Mouse (Mus musculus) lung, embryonic 16.5 days (tissue): ENCODE measurements around the gene Cldn13. TPM values are rescaled to one million over a fixed set of nuclear protein-coding genes. Genes with fewer than 3 reads are reported as not detected.

ENCODE experiments used
- ATAC-seq: fragments of 200-750 bp; cut with Nextera tagmentation; 2 replicates; pipeline ENCODE4 v1.8.0; 2017; ENCODE audit warnings: low read depth, mild to moderate bottlenecking, moderate library complexity
- H3K27ac ChIP-seq: fragments of 300-500 bp; sonication (generic); 2 replicates; pipeline ENCODE4 v1.5.1; 2014; ENCODE audit warnings: mild to moderate bottlenecking, control low read depth, low read length
- H3K27me3 ChIP-seq: fragments of 300-500 bp; sonication (generic); 2 replicates; pipeline ENCODE4 v1.6.1; 2014; ENCODE audit warnings: low read depth, low read length, mixed read lengths; ENCODE audit not compliant: control insufficient read depth, insufficient read depth
- H3K36me3 ChIP-seq: fragments of 300-500 bp; sonication (generic); 2 replicates; pipeline ENCODE4 v1.6.1; 2014; ENCODE audit warnings: low read length; ENCODE audit not compliant: control insufficient read depth, insufficient read depth
- H3K4me1 ChIP-seq: fragments of 300-500 bp; sonication (generic); replicated peaks from 2 replicates; pipeline ENCODE4 v1.6.1; 2014; ENCODE audit warnings: low read length, mixed read lengths; ENCODE audit not compliant: control insufficient read depth, insufficient read depth
- H3K4me2 ChIP-seq: fragments of 300-500 bp; sonication (generic); 2 replicates; pipeline ENCODE4 v1.6.1; 2014; ENCODE audit warnings: low read depth, low read length, control low read depth
- H3K4me3 ChIP-seq: fragments of 300-500 bp; sonication (generic); 2 replicates; pipeline ENCODE4 v1.5.1; 2014; ENCODE audit warnings: mild to moderate bottlenecking, low read length, control low read depth
- H3K9ac ChIP-seq: fragments of 300-500 bp; sonication (generic); 2 replicates; pipeline ENCODE4 v1.6.1; 2014; ENCODE audit warnings: low read length, control low read depth
- H3K9me3 ChIP-seq: fragments of 300-500 bp; sonication (generic); 2 replicates; pipeline ENCODE4 v1.6.1; 2016; ENCODE audit warnings: low read length; ENCODE audit not compliant: control insufficient read depth
- WGBS: fragments of 180-500 bp; shearing (Covaris S2); extraction: QIAGEN DNeasy Blood & Tissue Kit; methylation state at CpG from one replicate; pipeline ENCODE4 v1.1.7; 2014; 5-methylcytosine and 5-hydroxymethylcytosine counted together
- polyA plus RNA-seq: library from polyadenylated mRNA; unstranded; fragments of >200 nt; fragmentation: Nextera tagmentation; extraction: Ambion mirVana; gene quantifications from 2 replicates; pipeline ENCODE4 v1.2.1, GENCODE M21; 2015

Cldn13 gene
- polyA plus RNA-seq, 1 experiment from 2014 or later, result 0.75 TPM

- H3K4me1 ChIP-seq, result peaks cover 27% of the 10 kb centered on the region
- whole genome bisulfite sequencing, result 45% methylated on average over 5 of the region's 5 CpGs
- H3K9ac ChIP-seq, result no peak overlapping the region
- H3K9me3 ChIP-seq, result no peaks in the 10 kb centered on the region
- peak overlapping the region; percentile 58 for H3K27ac ChIP-seq
- no peaks in the 10 kb centered on the region for H3K36me3 ChIP-seq
- H3K4me2 ChIP-seq, result no peak overlapping the region
- no peak for ATAC-seq
- H3K27me3 ChIP-seq, result no peaks in the 10 kb centered on the region
- H3K4me3 ChIP-seq, result no peak overlapping the region
Observed at GRCm38 (mm10) chr5:134872597-134872996, 42.7 kb downstream of the Cldn13 start.

GRCm38 (mm10) chr5:134868506-134868905, 46.8 kb downstream of the Cldn13 start:
- 61% methylated on average over 5 of the region's 5 CpGs for WGBS
- Histone ChIP-seq H3K27me3 (no peaks in the 10 kb centered on the region), H3K4me3 (no peak overlapping the region), H3K36me3 (no peaks in the 10 kb centered on the region), H3K9ac (no peak overlapping the region), H3K4me1 (peaks cover 19% of the 10 kb centered on the region; the same call in 1 of the 2 replicates), H3K9me3 (no peaks in the 10 kb centered on the region), H3K27ac (no peak overlapping the region), H3K4me2 (no peak overlapping the region)
- ATAC-seq, result no peak

- peak; percentile 60; the same call in 1 of the 2 replicates for ATAC-seq
- H3K27ac ChIP-seq, result peak overlapping the region; percentile 60
Observed at GRCm38 (mm10) chr5:134867320-134868144, 47.8 kb downstream of the Cldn13 start.

GRCm38 (mm10) chr5:134865158-134865557, 50.2 kb downstream of the Cldn13 start:
- 39% methylated on average over 8 of the region's 8 CpGs for WGBS
- 0 out of 2 replicates have a peak, but pooled peaks have one; percentile 32 for ATAC-seq
- no peak overlapping the region; the same call in 1 of the 2 replicates for H3K27ac ChIP-seq
- H3K4me1 ChIP-seq, result peaks cover 12% of the 10 kb centered on the region; the same call in 1 of the 2 replicates
- no peaks in the 10 kb centered on the region for H3K36me3 ChIP-seq
- no peak overlapping the region for H3K4me3 ChIP-seq
- no peak overlapping the region for H3K4me2 ChIP-seq
- 0 out of 2 replicates have a peak overlapping the region, but pooled peaks have one; percentile 5 for H3K9ac ChIP-seq
- H3K9me3 ChIP-seq, result no peaks in the 10 kb centered on the region
- no peaks in the 10 kb centered on the region for H3K27me3 ChIP-seq

More at GRCm38 (mm10) chr5:134867320-134868144, 47.8 kb downstream of the Cldn13 start:
- peaks cover 12% of the 10 kb centered on the region; the same call in 1 of the 2 replicates for H3K4me1 ChIP-seq
- H3K9me3 ChIP-seq, result no peaks in the 10 kb centered on the region
- H3K9ac ChIP-seq, result no peak overlapping the region
- no peak overlapping the region for H3K4me3 ChIP-seq
- WGBS, result 35% methylated on average over 18 of the region's 18 CpGs
- no peaks in the 10 kb centered on the region for H3K36me3 ChIP-seq
- no peaks in the 10 kb centered on the region for H3K27me3 ChIP-seq
- H3K4me2 ChIP-seq, result no peak overlapping the region

Other genes with a start within 250 kb of the Cldn13 start
- 8.3 and 9.1 TPM in 2 replicates for gene Limk1, start 226.9 kb downstream of the Cldn13 start, polyA plus RNA-seq
- gene Eln, start 168.2 kb downstream of the Cldn13 start, polyA plus RNA-seq, result 570 and 624 TPM in 2 replicates
- gene Tmem270, start 8.8 kb downstream of the Cldn13 start, polyA plus RNA-seq, result not detected in 2 replicates
- gene Mettl27, start 16.8 kb upstream of the Cldn13 start, polyA plus RNA-seq, result 30.6 and 33.5 TPM in 2 replicates
- gene Cldn4, start 31.4 kb upstream of the Cldn13 start, polyA plus RNA-seq, result 33.0 and 33.1 TPM in 2 replicates
- 328 and 355 TPM in 2 replicates for gene Cldn3, start 70.7 kb upstream of the Cldn13 start, polyA plus RNA-seq
- gene Abhd11, start 93.6 kb upstream of the Cldn13 start, polyA plus RNA-seq, result 73.3 and 73.4 TPM in 2 replicates
- gene Stx1a, start 108.0 kb upstream of the Cldn13 start, polyA plus RNA-seq, result 11.8 and 12.4 TPM in 2 replicates
- 32.2 and 32.5 TPM in 2 replicates for gene Dnajc30, start 148.7 kb upstream of the Cldn13 start, polyA plus RNA-seq
- 100 and 110 TPM in 2 replicates for gene Bud23, start 149.4 kb upstream of the Cldn13 start, polyA plus RNA-seq
- gene Vps37d, start 162.7 kb upstream of the Cldn13 start, polyA plus RNA-seq, result 4.2 and 5.3 TPM in 2 replicates
- 2.4 and 3.6 TPM in 2 replicates for gene Mlxipl, start 174.4 kb upstream of the Cldn13 start, polyA plus RNA-seq
- 20.6 and 22.6 TPM in 2 replicates for gene Tbl2, start 234.1 kb upstream of the Cldn13 start, polyA plus RNA-seq